Mouse (Mus musculus): ENCODE measurements around the gene Dapk2.

GRCm38 (mm10) chr9:66186426-66186825 lies 28.4 kb downstream of the Dapk2 start:
- no peak for TF ChIP-seq CTCF (IDR thresholded peaks at IDR 0.05; ENCODE audit: low read depth)
- no peak for TF ChIP-seq EP300 (IDR thresholded peaks at IDR 0.05; ENCODE audit: low read depth)

All from liver, embryonic 14.5 days (tissue).